Mouse (Mus musculus) 3T3-L1 (cell line): Measurements from ENCODE around the gene Snx13.

Experiments
- DNase-seq: peaks from one replicate; pipeline ENCODE4 v3.0.0-alpha.2; 2015; ENCODE audit warnings: low read depth, low spot score

Snx13 gene

GRCm38 (mm10) chr12:35047320-35048225, 587 bp downstream of the Snx13 start:
- peak; percentile 60 for DNase-seq

DNA sequence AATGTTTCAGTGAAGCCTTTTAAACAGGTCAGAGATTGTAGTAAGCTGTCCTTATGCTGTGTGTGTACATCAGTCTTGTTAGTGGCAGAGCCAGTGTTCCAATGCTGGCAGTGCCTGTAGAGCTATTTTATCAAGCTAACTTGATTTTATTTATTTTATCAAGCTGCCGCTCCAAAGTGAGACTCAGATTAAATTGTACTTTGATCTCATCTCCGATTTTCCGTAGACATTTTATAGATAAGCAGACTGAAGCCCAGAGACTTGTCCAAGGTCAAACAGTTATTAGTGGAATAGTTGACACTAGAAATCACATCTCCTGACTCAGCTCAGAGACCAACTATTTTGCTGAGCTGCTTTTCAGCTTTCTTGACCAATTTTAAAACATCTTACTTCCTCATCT, 1.9 kb downstream of the Snx13 start:
- DNase-seq, result no peak

- DNase-seq, result peak; percentile 7
These were observed 3.5 kb downstream of the Snx13 start for GRCm38 (mm10) chr12:35050501-35050900.

- no peak for DNase-seq
These were observed 4.2 kb downstream of the Snx13 start for GRCm38 (mm10) chr12:35050964-35051758.

DNA sequence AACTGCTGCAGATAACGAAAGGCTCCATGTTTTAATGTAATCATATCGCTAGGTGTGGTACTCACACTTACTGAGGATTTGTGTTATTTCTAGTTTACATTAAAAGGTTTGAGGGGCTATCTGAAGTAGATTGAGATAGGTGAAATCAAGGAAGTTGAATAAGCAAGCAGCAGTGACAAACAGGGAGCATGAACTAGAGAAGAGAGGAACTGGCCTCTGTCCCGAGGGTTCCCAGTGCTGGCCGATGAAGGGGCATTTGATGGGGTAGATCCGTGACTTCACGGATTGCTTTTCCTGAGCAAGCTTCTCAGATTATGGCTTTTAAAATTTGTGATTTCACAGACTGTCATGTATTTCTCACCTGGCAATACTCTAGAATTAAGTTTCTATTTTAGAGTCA, 7.4 kb downstream of the Snx13 start:
- no peak for DNase-seq

DNA sequence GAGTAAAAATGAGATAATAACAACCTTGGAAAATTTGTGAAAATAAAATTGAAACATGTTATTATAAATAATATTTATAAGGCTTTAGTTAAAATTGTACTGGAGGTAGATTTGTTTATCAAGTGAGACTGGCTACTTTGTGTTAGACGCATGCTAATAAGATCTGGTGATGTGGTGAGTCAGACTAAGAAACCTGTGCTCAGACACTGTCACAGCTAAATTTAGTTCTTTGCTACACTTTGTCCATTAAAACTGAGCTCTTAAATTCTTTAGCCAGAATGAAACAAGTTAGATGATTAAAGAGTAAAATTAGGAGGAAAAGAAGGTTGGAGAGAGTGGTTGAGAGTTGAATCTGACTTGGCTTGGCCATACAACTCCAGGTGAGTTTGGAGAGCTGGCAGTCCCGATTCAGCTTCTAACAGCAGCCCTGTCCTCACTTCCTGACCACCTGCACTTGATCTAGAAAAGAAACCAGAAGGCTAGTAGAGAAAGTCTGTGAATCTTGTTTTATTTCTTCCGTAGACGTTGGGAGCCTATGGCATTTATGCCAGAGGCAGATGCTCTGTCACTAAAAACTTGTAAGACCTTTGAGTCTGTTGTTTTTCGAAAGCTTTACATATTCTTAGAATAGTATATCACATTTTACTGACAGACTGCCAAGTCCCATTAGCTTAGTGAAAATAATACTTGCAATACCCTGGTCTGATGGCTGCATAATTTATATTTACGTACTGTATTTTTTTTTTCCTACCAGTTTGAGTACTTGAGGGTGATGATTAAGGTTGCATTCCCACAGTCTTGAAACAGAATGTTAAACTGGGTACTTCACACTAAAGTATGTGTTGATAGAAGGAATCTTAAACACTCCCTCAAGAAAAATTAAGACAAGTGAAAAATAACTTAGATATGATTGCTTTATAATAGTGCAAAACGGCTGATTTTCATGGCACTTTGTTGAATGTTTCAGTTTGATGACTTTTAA, 8.4 kb downstream of the Snx13 start:
- DNase-seq, result peak; percentile 11

DNA sequence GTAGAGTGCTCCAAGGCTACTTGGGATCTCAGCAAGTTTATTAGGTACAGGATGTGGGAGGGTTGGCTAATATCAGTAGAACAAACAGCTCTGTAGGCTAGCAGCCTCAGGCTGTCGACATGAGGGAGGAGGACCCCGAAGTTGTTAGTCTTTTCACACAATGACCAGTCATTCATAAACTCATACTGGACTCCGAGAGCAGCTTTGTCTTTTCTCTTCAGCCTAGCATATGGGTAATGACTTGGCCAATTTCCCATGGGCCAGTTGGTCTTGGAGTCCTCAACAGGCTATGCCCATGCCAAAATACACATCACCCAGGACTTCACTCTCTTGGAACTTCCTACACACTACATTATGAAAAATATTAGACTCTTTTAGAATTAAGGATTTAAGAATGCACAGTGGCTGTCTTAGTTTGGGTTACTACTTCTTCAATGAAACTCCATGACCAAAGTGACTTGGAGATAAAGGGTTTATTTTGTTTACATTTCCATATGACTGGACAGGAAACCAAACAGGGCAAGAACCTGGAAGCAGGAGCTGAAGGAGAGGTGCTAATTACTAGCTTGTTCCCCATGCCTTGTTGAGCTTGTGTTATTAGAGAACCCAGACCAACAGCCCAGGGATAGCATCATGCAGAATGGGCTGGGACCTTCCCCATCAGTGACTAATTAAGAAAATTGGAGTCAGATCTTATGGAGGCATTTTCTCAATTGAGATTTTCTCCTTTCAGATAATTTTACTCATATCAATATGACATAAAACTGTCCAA, 16.9 kb downstream of the Snx13 start:
- DNase-seq, result no peak

DNA sequence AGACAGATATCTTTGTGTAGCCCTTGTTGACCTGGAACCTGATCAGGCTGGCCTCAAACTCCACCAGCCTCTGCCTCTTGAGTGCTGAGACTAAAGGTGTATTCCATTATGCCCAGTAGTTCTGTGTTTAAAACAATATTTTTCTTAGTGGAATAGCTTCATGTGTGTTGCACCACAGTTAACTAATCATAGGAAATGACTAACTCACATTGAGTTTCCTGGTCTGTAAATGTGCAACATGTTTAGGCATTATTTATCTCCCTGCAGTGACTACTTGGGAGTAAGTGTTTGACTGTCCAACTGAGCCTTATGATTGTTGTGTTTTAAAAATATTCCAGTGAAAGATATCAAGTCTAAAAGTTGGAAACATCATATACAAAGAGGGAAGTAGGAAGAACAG, 20.6 kb downstream of the Snx13 start:
- DNase-seq, result peak; percentile 11

DNA sequence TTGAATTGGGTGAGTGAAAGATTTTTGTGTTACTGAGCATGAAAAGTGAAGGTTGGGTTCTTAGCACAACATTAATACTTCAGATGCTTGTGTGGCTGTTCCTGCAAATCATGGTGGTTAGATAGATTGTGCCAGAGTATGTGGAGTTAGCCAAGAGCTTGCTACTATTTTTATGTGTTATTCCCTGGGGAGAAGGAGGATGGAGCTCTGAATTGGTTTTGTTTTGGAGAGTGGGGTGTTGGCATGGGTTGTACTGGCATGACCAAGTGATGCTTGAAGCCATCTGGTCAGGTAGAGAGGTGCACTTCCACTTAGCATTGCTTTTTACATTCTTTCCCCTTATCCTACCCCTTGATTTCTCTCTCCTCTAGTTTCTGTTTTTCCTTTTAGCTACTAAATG, 24.4 kb downstream of the Snx13 start:
- peak; percentile 45 for DNase-seq

GRCm38 (mm10) chr12:35072178-35072577, 25.2 kb downstream of the Snx13 start:
- DNase-seq, result no peak

DNA sequence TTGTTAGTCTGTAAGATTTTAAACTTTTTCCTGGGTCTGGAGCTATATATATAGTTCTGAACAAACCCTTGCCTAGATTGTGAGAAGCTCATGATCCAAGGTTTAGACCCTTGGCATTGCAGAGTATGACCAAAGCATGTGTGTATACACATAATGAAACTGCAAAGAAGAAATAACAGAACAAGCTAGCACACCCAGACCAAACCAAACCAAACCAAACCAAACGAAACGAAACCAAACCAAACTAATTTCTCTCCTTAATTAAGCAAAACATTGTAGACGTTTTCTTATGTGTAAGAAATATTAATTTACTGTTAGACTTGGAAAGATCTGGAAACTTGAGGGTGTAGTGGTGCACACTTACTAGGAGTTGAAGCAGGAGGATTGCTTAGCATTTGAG, 29.0 kb downstream of the Snx13 start:
- DNase-seq, result no peak

DNA sequence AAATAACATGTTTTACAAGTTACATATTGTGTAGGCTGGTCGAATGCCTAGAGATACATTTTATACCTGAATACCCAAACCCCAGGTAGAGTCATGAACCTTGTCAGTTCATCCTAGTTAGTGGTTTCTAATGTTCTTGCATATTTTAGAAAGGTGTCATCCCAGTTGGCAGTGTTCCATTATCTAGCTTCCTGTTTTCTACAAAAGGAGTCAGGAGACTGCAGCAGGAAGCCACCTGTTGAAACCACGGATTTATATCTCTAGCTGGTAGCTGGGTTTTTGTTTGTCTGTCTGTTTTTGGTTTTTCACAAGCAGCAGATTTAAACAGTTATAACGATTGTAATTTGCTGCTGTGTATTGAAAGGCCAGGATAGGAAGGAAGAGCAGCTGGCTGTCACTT, 76.6 kb downstream of the Snx13 start:
- peak; percentile 28 for DNase-seq

DNA sequence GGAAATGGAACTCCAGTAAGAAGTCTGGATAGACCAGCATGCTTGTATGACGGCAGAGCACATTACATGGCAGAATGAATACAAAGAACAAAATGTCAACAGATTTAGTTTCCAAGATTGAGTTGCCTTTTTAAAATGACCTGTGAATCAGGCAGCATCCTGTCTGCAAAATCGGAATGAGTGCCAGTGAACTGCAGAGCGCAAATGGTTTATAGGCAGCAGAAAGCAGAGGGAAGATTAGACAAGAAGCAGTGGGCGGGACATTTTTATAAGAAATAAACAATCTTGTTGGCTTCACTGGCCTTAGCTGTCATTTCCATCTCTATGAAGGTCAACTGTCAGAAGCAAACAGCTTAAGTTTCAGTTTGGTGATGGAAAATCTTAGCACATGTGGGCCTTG, 106.2 kb downstream of the Snx13 start:
- peak; percentile 24 for DNase-seq

DNA sequence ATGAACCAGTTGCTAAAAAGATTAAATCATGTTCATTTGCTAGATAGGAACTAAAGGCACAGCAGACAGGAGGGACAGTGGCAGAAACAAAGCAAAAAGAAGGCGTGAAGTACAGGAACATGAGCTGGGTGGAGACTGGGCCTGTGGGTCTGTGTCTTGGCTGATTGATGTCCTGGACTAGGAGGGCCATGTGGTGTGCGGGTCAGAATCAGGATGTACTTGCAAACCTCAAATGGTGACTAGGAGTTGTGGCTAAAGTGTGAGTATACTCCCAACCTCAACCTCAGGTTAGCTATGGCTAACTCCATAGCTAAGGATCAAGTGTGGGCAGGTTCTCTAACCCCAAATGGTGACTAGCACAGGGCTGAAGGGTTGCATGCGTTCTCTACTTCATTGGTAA, 107.2 kb downstream of the Snx13 start:
- DNase-seq, result peak; percentile 45

GRCm38 (mm10) chr12:35157237-35157636, 110.3 kb downstream of the Snx13 start:
- no peak for DNase-seq

DNA sequence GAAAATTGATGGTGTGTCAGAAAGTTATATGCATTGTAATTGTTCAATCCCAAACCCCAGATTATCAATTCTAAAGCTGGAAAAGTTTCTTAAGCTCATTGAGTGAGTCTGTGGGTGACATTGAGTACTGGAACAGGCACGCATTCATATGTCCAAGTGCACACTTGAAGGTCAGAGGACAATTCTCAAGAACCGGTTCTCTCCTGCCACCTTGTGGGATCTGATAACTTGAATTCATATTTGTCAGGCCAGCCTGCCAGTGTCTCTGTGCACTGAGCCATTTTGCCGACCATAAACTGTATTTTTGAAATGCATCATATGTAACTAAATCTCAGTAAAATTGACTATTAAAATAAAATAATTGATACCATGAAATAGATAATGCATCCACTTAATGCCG, 114.7 kb downstream of the Snx13 start:
- DNase-seq, result peak; percentile 20

GRCm38 (mm10) chr12:35170275-35170674, 123.3 kb downstream of the Snx13 start:
- DNase-seq, result no peak

DNA sequence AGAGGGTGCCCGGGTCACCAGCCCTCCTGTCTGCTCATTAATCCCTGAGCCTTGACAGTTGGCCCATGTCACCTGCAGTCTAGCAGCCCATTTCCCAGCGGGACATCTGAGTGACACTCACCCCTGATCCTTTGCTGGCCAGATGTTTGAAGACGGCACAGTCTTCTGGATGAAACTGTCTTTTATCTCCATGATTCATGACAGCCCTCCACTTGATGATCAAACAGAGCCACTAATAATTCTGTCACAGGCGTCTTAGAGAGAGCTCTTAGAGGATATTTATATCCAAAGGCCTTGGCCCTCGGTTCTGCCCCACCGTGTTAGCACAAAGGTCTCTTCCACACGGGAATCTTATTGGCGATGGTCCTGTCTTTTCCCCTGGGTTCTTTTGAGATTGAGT, 129.0 kb downstream of the Snx13 start:
- DNase-seq, result no peak

- no peak for DNase-seq
These were observed 129.6 kb downstream of the Snx13 start for GRCm38 (mm10) chr12:35176628-35177027.

DNA sequence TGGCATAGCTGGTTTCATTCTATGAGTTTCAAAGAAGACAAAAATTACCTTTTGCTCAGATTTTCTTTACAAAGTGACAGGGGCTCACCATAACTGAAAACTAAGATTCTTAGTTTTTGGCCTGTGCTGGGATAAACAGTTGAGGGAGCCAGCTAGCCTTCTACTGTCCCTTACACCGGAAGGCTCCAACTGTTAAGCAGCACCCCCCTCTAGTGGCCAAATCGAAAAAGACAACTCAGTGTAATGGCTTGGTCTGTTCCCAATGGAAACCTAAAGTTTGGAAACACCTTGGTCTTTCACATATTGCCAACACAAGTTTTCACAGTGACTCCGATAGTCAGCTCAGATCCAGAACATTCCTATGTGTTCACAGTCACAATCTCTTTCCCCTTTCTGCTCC, 135.7 kb downstream of the Snx13 start:
- DNase-seq, result peak; percentile 91

DNA sequence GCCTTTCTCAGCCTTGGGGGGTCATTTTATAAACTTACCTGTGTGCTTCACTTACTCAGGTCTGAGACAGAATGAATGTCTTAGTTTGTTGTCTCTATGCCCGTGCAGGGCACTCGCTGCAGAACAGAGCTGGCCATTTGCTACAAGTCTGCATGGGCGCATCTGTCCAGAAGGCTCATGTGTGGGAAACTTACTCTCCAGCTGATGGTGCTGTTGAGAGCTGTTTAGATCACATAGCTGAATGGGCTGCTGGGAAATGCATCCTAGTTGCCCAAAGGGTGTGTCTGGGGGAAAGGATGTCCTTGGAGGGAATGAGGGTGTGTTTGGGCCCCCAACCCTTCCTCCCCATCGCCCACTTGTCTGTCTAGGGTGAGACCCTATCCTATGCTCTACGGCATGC, 137.3 kb downstream of the Snx13 start:
- peak; percentile 8 for DNase-seq
